Mouse (Mus musculus): ENCODE results near the gene 9230112D13Rik.

The 9230112D13Rik gene

DNA sequence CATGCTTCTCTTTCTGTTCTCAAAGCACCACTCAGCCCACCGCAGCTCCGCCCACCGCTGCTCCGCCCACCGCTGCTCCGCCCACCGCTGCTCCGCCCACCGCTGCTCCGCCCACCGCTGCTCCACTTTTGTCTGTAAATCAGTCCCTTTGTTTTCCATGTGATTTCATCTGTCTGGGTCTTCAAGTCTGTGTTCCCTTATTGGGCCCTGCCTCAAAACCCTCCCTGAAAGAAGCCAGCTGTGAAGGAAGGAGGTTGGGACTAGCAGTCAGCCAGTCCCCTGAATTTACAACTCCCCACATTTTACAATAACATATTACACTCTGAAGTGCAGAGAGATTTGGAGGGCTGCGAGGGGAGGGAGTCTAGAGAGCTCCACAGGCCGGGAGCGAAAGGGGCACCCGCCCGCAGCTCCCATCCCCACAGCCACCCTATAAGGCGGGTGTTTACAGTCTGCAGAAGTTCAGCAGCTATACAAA is 18.1 kb upstream of the 9230112D13Rik start:
- DNase-seq (ENCODE audit: low spot score): peak; percentile 47

DNA sequence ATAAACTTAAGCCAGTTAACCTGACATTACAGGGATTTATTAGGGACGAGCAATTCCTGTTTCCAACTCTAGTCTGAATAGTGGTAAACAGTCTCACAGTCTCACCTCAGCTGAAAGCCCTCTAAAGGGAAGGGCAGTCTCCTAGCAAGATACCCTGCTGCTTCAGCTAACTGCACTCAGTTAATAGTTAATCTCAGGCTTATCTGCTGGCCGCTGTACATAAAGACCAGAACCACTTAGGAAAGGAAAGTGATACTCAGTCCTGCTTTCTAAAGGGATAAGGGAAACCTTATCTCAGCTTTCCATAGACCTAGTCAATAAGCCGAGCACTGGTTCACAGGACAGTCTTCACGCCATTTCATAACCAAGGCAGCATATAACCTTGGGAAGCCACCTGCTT is 13.3 kb upstream of the 9230112D13Rik start:
- no peak for DNase-seq (ENCODE audit: low spot score)

DNA sequence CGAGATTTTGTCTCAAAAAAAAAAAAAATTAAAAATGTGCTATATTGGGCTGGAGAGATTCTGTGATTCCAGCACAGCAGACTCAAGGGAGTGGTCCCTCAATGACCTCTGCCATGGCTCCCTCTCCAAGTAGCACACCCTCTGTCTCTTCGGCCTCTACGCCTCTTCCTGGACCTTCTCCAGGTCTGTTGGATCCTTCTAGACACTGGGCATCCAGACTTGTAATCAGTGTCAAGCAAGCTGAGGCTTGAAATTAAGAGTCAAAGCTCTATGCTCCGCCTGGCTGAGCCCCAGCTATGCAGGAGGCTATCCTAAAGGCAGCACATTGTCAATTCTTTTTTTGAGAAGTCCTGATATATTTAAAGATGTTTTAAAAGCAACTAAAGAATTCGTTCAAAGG is 10.9 kb upstream of the 9230112D13Rik start:
- no peak for DNase-seq (ENCODE audit: low spot score)

DNA sequence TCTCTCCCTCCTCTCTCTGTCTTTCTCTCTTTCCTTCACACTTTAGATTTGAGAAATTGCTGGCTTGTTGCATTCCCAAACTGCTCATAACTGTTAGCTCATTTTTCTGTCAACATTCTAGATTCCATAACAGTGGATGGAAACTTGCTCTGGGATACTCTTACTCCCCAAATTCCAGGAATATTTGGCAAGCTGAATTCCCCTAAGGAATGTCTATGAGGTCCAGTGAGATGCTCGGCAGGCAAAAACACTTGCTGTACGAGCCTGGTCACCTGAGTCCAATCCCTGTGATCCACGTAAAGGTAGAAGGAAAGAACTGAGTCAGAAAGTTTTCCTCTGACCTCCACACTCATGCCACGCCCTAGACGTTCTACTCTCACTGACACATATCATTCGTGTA is 9.9 kb upstream of the 9230112D13Rik start:
- DNase-seq (ENCODE audit: low spot score): no peak

DNA sequence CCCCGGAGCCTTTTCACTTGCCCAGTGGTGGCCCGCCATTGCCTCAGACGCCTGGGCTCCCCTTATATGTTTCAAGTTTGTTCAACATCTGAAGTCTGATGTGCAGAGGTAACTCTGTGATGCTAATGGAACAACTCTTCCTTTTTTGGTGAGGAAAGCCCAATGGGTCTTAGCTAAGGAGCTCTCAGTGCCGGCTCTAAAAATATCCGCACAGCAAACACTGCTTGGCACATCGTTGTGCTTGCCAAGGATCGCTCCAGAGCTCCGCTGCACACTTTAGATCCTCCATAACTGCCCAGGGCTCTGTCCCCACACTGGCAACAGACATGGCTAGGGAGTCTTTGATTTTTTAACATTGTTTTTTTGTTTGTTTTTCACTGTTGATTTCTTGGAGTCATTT is 6.2 kb upstream of the 9230112D13Rik start:
- DNase-seq (ENCODE audit: low spot score): no peak

DNA sequence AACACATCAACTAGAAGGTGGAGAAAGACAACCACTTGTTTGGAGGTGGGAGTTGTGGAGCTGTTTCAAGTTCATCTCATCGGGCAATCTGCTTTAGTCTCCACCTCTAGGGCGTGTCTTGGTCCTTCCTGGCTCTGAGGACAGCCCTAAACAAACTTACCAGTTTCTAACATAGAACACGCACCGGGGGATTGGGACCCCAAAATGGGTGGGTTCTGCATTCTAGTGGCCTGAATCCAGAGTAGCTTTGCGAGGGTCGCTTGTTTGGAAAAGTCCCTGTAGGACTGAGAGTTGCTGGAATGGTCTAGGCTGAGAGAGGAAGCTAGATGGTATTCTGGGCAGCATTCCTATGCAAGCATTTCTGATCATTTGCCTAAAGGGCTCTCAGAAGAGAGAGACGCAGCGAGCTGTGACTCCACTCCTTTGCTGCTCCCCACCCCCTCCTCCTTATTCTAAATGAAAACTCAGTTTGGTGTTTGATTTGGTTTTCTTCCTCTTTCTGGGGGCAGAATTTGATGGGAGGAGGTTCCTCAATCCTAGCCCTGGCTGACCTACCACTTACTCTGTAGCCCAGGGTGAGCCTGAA is 4.5 kb downstream of the 9230112D13Rik start:
- no peak for DNase-seq (ENCODE audit: low spot score)

DNA sequence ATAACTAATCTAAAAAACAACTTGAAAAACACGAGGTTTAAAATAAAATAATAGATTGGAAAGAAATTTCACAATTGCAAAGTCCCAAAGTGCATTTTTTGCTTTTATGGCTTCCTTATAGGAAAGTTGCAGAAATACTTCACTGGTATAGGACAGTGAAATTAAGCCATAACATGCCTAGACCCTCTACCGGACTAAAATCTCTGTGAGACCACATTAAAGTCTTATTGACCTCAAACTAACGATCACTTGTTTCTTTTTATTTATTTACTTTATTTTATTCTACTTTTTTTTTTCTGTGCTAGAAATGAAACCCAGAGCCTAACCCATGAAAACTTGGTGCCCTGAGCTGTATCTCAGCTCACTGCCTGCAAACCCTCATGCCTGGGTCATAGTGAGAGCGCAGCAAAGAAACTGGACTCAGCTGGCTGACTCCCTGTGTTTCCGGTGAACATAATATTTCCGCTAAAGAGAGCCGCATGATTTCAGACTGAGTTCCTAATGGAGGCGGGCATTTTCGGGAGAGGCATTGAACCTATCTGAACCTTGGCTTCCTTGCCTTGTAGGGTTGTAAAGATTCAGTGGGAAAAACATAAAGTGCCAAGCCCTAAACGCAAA is 5.5 kb downstream of the 9230112D13Rik start:
- DNase-seq (ENCODE audit: low spot score): no peak

DNA sequence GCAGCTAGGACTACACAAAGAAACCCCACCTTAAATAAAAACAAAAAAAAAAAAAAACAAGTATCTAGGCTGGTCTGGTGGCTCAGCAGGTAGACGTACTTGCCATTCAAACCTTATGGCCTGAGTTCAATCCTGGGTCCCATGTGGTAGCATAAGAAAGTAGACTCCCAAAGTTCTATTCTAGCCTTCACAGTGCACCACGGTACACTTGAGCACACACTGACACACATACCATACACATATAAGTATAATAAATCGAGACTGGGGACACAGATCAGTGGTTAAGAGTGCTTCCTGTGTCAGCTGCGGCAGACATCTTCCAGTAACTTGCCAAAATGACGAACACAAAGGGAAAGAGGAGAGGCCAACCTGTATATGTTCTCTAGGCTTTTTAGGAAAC is 6.7 kb downstream of the 9230112D13Rik start:
- DNase-seq (ENCODE audit: low spot score): no peak

DNA sequence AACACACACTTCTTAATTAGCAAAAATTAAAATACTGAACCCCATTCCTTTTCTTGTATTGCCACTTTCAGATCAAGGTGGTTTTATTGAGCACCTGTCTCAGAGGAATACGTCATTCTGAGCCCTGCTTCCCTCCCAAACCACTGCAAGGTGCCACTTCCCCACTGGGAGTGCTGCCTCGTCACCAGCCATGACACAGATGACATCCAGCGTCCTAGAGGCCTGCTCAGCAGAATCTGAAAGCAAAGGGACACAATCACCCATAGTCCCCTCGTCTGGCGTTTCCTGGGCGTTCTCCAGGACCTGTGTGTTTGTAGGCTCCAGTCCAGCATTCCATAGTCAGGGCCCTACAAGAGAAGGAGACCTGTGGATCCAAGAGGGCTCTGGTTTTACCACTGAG is 8.5 kb downstream of the 9230112D13Rik start:
- no peak for DNase-seq (ENCODE audit: low spot score)

DNA sequence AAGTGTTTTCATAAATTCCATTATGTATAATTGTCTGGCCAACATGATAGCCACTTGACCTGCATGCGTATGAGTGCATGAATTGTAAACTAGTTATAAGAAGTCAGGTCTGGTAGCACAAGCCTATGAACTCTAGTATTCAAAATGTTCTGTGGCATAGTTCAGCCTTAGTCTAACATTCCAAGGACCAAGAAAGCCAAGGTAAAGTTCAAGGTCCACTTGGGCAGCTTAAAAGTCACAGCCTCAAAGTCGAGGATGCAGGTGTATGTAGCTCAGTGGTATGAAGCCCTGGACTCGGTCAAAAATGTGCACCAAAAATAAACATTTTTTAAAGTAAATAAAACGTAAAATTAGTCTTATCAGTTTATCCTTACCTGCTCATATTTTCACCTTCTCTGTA is 10.0 kb downstream of the 9230112D13Rik start:
- DNase-seq (ENCODE audit: low spot score): no peak

DNA sequence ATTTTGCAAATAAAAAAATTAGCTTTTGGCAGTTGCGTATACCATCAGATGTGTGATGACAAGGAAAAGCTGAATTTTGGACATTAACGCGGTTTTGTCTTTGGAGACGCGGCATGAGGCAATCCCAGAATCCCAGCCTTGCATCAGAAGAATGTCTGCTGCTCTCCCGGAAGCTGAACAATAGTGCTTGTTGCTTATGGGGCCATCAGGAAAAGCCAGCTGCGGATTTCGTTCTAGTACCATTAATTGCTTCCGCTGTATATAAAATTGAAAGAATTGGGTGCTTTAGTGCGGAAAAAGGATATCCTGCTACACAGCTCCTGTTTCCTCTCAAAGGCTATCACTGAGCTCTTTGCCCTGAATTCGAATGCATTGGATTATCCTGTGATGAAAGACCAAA is 10.7 kb downstream of the 9230112D13Rik start:
- no peak for DNase-seq (ENCODE audit: low spot score)

DNA sequence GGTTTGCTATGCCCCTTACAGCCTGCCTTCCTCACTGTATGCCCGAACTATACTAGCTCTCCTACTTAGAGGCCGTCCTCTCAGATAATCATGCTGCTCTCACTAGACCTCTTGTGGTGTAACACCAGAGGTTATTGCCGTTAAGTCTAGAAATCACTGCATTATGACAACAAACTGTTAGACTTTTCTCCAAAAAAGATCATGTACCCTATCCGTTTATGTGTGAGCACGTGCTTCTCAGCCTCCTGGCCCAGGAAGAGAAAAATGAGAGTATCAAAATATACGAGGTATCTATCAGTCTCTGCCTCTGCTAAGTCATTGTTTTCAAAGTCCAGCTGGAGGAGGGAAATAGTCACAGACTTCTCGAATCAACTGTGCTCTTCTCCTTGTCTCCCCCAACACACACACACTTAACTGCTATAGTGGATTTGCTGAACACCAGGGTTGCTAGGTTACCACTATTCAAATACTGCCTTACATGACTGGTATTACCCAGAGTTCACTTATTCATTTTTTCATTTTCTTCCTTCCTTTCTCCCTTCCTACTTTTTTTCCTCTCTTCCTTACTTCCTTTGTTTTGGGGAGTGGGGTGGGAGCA is 13.7 kb downstream of the 9230112D13Rik start:
- no peak for DNase-seq (ENCODE audit: low spot score)

DNA sequence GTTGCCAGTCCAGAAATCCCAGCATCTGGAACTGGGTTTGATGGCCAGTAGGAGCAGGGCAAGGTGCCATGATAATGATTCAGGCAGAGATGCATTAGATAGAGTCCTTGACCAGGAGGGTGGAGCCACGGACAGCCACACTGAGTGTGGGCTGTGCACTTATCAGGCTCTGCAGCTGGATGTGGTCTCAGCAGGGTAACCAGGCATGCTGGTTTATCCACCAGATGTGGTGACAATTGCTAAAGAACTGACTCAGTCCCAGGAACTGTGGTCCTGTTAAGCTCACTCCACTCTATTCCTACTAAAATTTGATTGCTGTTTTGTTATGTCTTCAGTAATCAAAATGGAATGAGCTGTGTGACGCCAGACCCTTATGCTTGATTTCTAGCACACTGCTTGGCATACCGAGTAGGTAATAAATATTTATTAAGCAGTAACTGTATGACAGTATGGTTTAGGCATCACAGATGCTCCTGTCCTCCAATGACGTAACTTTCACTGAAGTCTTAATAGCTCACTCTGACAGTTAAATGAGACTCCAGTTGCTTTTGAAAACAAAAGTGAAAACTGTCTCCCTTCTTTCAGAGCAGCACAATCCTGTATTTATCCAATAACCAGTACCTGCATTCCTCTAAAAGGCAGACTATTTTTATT is 14.3 kb downstream of the 9230112D13Rik start:
- peak; percentile 42 for DNase-seq (ENCODE audit: low spot score)

DNA sequence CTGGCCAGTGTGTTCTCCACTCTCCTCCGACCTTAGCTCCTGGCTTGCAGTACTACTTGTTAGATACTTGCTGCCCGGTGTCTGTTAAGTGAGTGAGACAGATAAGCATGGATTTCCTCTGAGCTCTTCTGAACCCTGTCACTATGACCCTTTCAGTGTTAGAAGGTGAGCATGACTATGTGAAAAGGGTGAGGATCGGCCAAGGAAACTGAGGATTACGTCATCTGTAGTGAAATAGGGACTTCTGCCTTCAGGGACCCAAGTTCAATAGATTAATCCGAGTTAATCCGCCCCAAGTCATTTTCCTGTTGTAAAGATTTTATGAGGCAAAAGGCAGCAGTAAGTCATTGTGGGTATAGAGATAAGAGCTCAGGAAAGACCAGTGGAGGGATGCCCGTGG is 17.3 kb downstream of the 9230112D13Rik start:
- DNase-seq (ENCODE audit: low spot score): no peak

DNA sequence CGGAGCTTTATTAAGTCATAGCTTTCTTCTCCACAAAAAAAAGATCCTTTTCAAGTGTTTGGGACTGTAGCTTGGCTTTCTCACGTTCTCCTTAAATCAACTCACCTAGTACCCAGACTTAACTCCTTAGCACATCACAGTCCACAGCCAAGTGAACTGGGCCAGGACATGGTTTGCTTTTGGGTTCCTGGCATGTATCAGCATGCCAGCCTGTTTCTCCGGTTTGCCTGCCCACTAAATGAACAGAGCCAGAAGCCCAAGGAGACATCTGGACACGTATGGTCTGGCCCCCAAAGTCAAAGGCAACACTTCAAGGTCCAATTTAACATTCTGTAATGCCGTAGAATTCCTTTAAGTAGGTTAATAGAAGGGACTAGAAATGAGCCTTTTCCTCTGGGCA is 18.2 kb downstream of the 9230112D13Rik start:
- DNase-seq (ENCODE audit: low spot score): no peak

DNA sequence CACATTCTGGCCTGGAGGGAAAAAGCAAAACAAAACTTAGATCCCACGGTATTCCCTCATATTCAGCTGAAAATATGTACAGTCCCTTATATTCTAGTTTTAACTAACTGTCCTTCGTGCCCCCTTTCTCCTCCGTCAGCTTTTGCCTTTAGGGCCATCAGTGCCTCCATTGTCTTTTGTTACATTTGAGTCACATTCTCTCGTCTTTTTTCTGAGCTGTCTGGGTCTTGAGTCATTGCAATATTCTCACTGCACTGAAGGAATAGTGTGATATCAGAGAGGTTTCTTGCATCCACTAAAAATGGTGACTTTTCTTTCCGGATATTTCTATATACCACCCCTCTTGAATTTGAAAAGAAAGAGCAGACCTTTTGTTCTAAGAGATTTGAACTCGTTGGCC is 18.8 kb downstream of the 9230112D13Rik start:
- no peak for DNase-seq (ENCODE audit: low spot score)

DNA sequence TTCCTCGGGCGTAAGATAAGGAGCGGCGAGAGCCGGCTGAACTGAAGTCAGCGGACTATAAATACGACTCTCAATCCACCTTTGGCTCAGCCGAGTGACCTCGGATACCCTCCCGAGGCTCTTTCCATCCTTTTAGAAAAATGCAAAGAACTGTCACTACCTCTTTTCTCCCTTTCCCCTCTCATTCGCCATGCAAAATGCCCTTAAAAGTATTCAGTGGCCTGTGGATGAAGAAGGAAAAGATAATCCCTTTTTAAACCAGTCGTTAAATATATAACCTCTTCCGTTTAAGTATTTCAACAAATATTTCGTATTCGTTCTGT is 19.3 kb downstream of the 9230112D13Rik start, which contains the start of gene Bmpr1a:
Bmpr1a (minus strand) TSS at position 17 of the 323 bp plus-strand sequence.
- DNase-seq (ENCODE audit: low spot score): no peak

DNA sequence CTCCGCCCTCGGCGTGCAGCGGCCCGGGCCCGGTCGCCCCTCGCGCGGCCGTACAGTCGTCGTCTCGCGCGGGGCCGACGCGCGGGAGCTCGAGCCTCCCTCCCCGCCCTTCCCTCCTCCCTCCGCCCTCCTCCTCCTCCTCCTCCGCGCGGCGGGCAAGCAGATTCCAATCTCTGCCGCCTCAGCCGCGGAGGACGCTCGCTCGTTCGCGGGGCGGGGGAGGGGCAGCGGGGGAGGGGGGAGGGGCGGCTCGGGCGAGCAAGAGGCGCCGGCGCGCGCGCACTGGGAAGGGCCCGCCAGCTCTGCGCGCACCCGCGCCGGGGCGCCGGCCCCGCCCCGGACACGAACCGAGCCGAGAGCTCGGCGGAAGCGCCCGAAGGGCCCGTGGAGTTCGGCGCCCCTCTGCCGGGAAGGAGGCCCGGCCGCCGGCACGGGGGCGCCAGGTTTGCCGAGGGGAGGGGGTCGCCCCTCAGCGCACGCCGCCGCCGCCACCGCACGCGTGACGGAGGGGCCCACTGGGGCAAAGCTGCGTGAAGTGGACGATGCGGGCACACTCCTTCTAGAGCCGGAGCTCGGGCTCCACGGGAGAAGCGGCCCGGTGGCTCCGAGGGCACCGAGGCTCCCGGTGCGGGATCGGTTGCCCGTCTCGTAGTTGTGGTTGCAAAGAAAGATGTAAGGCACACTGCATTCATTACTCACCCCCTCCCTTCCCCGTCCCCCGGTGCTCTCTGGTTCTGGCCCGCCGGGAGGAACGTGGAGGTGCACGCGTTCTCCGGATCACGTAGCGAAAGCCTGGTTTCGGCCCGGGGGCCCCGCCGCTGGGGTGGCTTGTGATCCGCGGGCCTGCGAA is 19.9 kb downstream of the 9230112D13Rik start:
- peak; percentile 83 for DNase-seq (ENCODE audit: low spot score)

DNA sequence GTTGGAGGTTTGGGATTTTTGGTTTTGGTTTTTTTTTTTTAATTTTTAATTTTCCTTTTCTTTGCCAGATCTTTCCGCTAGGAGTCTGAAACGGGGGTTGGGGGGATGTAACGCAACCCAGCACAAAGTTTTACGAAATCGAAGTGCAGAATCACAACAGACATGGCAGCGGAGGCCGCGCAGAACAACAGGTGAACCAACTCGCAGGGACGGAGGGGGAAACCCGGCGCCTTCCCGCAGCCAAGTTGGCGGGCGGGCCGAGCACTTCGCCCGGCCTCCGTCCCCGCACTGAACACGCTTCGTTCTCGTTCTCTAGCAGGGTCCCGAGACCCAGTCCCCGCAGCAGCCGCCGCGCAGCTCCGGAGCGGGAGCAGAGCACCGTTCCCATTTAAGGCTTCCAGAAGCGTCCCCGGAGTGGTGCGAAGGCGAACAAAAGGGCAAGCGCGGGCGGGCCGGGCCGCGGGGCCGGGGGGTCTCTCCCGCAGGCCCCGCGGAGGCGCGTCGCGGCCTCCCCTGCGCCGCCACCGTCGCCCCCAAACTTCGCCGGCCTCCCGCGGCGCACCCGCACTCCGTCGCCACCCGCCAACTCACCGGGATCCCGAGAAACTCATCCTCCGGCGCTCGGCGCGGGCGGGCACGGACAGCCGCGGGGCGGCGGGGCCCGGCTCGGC is 20.7 kb downstream of the 9230112D13Rik start:
- DNase-seq (ENCODE audit: low spot score): peak; percentile 19

DNA sequence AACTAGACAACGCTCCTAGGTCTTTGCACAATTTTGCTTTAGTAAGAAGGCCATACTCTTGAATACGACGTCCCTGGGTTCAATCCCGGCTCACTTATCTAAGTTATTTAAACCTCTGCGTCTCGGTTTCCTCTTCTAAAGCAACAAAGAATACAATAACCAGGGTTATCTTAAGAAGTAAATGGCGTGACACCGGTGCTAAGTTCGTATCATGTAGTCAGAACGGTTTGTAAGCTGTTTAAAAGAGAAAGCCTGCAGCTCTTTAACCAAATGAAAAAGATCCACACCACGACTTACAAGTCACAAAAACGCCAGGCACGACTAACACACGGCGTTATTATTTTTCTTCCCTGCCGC is 21.2 kb downstream of the 9230112D13Rik start:
- DNase-seq (ENCODE audit: low spot score): no peak

DNA sequence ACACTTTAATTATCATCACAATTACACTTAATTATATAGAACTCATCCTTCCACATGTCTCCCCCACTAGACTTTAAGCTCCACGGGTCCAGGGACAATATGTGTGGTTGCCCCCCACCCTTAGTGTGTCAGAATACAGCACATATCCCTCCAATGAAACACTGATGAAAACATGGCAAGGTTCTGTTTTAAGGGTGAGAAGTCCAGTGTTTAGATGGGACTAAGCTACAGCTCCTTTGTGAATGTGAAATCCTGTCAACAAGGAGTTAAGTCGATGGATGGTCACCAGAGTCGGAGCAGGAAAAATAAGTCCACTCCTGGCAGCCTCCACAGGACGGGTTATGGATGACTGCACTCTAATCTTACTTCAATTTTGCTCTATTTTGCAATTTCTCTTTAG is 22.3 kb downstream of the 9230112D13Rik start:
- DNase-seq (ENCODE audit: low spot score): no peak

DNA sequence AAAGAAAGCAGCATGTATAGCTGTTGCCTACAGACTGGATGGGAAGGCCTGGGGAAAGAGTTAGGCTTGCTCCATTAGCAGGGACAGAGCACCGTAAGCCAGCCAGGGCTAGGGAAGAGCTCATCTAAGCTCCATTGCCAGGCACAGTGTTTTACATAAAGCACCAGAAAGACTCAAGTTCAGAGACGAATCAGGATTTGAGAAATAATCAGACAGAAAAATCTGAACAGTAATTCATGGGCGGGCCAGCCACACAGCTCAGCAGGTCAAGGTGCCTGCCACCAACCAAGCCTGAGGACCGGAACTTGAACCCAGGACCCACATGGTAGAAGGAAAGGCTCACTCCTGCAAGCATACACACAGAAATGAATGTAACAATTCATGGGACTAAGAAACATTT is 22.9 kb downstream of the 9230112D13Rik start:
- no peak for DNase-seq (ENCODE audit: low spot score)

Data from ovary, adult 18-20 months (tissue).